Mouse (Mus musculus): Measurements from ENCODE around the gene Fgfr2. TPM values are rescaled to one million over a fixed set of nuclear protein-coding genes. Genes with fewer than 3 reads are reported as not detected.

Fgfr2 gene
- total RNA-seq, 1 experiment: 37.5 TPM

DNA sequence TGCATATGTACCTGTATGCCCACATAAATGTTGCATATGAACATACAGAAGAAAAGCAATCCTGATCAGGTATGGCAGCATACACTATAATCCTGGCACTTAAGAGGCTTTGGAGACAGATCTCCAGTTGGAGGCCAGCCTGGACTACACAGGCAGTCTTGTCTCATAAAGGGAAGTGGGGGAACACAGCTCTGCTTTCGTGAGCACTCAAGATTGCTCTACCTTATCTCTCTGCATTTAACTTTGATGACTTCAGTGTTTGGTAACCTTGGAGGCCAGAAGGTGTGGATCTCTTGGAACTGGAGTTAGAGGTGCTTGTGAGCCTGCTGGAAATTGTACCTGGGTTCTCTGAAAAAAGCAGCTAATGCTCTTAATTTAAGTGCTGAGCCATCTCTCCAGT is 242.9 kb downstream of the Fgfr2 start:
- in situ Hi-C loops (cut with MboI; ENCODE audit: low sequenced_read_pairs in 2 of 2, unreplicated experiment in 2 of 2): loop anchor here (25.0 kb wide), 2 partner anchors 218 to 643 kb away; no protein-coding TSS in a partner anchor
- H3K27ac ChIP-seq (ENCODE audit: insufficient read depth, low read depth, low read length, poor library complexity, severe bottlenecking): no peak overlapping the region
- DNase-seq (ENCODE audit: low read depth, low spot score): no peak
- peaks cover 33% of the 10 kb centered on the region for H3K36me3 ChIP-seq (ENCODE audit: control insufficient read depth, insufficient read depth, low read length, poor library complexity, severe bottlenecking)
- no peaks in the 10 kb centered on the region for H3K4me1 ChIP-seq (ENCODE audit: control insufficient read depth in 2 of 2, insufficient read depth in 2 of 2, low read length in 2 of 2, poor library complexity in 1 of 2)
- TF ChIP-seq CHD2 (IDR thresholded peaks at IDR 0.05; ENCODE audit: low read depth, low read length) (no peak), ZC3H11A (IDR thresholded peaks at IDR 0.05; ENCODE audit: borderline replicate concordance, low read depth, low read length) (no peak), HCFC1 (IDR thresholded peaks at IDR 0.05; ENCODE audit: borderline replicate concordance, insufficient read depth, low read length) (no peak), MAFK (IDR thresholded peaks at IDR 0.05; ENCODE audit: insufficient read depth, low read depth, low read length) (no peak), ZNF384 (IDR thresholded peaks at IDR 0.05; ENCODE audit: low read depth, low read length) (no peak)
- no peaks in the 10 kb centered on the region for H3K9me3 ChIP-seq (ENCODE audit: control insufficient read depth, insufficient read depth, low read depth, low read length)
- H3K4me3 ChIP-seq (ENCODE audit: insufficient read depth in 1 of 2, low read depth in 1 of 2, low read length in 2 of 2, poor library complexity in 1 of 2, severe bottlenecking in 1 of 2): no peak overlapping the region
- no peak overlapping the region for H3K9ac ChIP-seq (ENCODE audit: insufficient read depth, low read depth, low read length, poor library complexity, severe bottlenecking)

DNA sequence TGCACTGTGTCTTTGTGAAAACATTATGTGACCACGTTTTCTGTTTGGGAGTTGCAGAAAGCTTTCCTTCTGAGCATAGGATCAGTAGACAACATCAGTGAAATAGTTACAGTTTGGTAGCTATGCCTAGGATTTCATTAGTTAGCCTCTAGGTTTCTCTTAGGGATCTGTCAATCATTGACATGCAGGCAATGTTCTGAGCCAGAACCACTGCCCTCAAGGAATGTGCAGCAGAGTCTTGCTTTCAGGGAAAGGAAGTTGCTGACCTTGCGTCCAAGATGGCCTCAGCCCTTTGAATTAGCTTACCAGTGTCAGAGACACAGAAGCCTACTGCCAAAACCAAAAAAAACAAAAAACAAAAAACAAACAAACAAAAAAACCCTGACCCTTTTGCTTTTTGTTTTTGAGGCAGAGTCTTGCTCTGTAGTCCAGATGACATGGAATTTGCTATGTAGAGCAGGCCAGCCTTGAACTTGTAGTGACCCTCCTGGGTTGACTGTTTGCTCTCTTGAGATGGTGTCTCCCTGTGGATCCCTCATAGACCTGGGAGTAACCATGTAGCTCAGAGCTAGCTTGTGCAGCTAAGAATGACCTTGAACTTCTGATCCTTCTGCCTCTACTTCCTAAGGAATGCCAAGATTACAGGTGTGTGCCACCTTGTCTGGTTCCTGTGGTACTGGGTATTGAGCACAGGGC is 247.6 kb downstream of the Fgfr2 start:
- H3K9ac ChIP-seq (ENCODE audit: insufficient read depth, low read depth, low read length, poor library complexity, severe bottlenecking): no peak overlapping the region
- no peak overlapping the region for H3K27ac ChIP-seq (ENCODE audit: insufficient read depth, low read depth, low read length, poor library complexity, severe bottlenecking)
- in situ Hi-C loops (cut with MboI; ENCODE audit: low sequenced_read_pairs in 2 of 2, unreplicated experiment in 2 of 2): loop anchor here (25.0 kb wide), 2 partner anchors 213 to 638 kb away; no protein-coding TSS in a partner anchor
- no peaks in the 10 kb centered on the region for H3K9me3 ChIP-seq (ENCODE audit: control insufficient read depth, insufficient read depth, low read depth, low read length)
- H3K4me3 ChIP-seq (ENCODE audit: insufficient read depth in 1 of 2, low read depth in 1 of 2, low read length in 2 of 2, poor library complexity in 1 of 2, severe bottlenecking in 1 of 2): no peak overlapping the region
- H3K4me1 ChIP-seq (ENCODE audit: control insufficient read depth in 2 of 2, insufficient read depth in 2 of 2, low read length in 2 of 2, poor library complexity in 1 of 2): no peaks in the 10 kb centered on the region
- TF ChIP-seq ZC3H11A (IDR thresholded peaks at IDR 0.05; ENCODE audit: borderline replicate concordance, low read depth, low read length) (no peak), HCFC1 (IDR thresholded peaks at IDR 0.05; ENCODE audit: borderline replicate concordance, insufficient read depth, low read length) (no peak), MAFK (IDR thresholded peaks at IDR 0.05; ENCODE audit: insufficient read depth, low read depth, low read length) (no peak), CHD2 (IDR thresholded peaks at IDR 0.05; ENCODE audit: low read depth, low read length) (no peak), ZNF384 (IDR thresholded peaks at IDR 0.05; ENCODE audit: low read depth, low read length) (no peak)
- DNase-seq (ENCODE audit: low read depth, low spot score): no peak
- peaks cover 32% of the 10 kb centered on the region for H3K36me3 ChIP-seq (ENCODE audit: control insufficient read depth, insufficient read depth, low read length, poor library complexity, severe bottlenecking)

DNA sequence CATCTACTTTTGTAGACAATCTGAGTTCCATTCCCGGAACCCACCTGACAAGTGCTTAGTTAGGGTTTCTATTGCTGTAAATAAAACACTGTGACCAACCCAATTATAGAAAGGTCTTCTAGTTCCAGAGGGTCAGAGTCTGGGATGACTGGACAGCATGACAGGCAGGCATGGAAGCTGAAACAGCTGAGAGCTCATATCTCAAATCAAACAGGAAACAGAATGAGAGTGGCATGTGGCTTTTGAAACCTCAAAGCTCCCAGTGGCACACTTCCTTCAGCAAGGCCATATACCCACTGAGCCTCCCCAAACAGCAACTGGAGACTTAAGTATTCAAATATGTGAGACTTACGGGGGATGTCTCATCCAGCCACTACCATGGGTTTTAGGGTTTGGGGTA is 250.1 kb downstream of the Fgfr2 start:
- no peak for TF ChIP-seq CHD2 (IDR thresholded peaks at IDR 0.05; ENCODE audit: low read depth, low read length)
- no peak for TF ChIP-seq HCFC1 (IDR thresholded peaks at IDR 0.05; ENCODE audit: borderline replicate concordance, insufficient read depth, low read length)
- no peak for TF ChIP-seq ZNF384 (IDR thresholded peaks at IDR 0.05; ENCODE audit: low read depth, low read length)
- TF ChIP-seq MAFK (IDR thresholded peaks at IDR 0.05; ENCODE audit: insufficient read depth, low read depth, low read length): no peak
- TF ChIP-seq ZC3H11A (IDR thresholded peaks at IDR 0.05; ENCODE audit: borderline replicate concordance, low read depth, low read length): no peak
- no peak overlapping the region for H3K9ac ChIP-seq (ENCODE audit: insufficient read depth, low read depth, low read length, poor library complexity, severe bottlenecking)
- no peak for DNase-seq (ENCODE audit: low read depth, low spot score)
- peaks cover 32% of the 10 kb centered on the region for H3K36me3 ChIP-seq (ENCODE audit: control insufficient read depth, insufficient read depth, low read length, poor library complexity, severe bottlenecking)
- no peak overlapping the region for H3K27ac ChIP-seq (ENCODE audit: insufficient read depth, low read depth, low read length, poor library complexity, severe bottlenecking)
- in situ Hi-C loops (cut with MboI; ENCODE audit: low sequenced_read_pairs in 2 of 2, unreplicated experiment in 2 of 2): no loop called here
- H3K4me1 ChIP-seq (ENCODE audit: control insufficient read depth in 2 of 2, insufficient read depth in 2 of 2, low read length in 2 of 2, poor library complexity in 1 of 2): no peaks in the 10 kb centered on the region
- no peaks in the 10 kb centered on the region for H3K9me3 ChIP-seq (ENCODE audit: control insufficient read depth, insufficient read depth, low read depth, low read length)
- no peak overlapping the region for H3K4me3 ChIP-seq (ENCODE audit: insufficient read depth in 1 of 2, low read depth in 1 of 2, low read length in 2 of 2, poor library complexity in 1 of 2, severe bottlenecking in 1 of 2)

DNA sequence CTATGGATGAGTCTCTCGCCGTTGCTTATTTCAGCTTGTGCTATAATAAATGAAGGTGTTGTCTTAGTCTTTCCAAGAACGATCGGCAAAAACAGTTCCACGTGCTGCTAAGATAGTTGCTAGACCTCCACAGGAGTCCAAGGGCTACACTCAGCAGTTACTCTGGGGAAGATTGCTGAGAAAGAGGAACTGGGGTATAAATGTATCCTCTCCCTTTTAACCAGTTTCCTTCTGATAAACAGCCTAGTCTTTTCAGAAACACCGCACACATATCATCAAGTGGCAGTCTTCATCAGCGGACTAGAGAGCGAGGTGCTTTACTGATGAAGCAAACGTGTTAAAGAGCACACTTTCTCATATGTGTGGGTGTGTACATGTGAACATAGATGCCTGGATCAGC is 256.8 kb downstream of the Fgfr2 start:
- TF ChIP-seq ZNF384 (IDR thresholded peaks at IDR 0.05; ENCODE audit: low read depth, low read length) (no peak), CHD2 (IDR thresholded peaks at IDR 0.05; ENCODE audit: low read depth, low read length) (no peak), ZC3H11A (IDR thresholded peaks at IDR 0.05; ENCODE audit: borderline replicate concordance, low read depth, low read length) (no peak), MAFK (IDR thresholded peaks at IDR 0.05; ENCODE audit: insufficient read depth, low read depth, low read length) (no peak), HCFC1 (IDR thresholded peaks at IDR 0.05; ENCODE audit: borderline replicate concordance, insufficient read depth, low read length) (no peak)

More for the DNA sequence above, 256.8 kb downstream of the Fgfr2 start:
- no peak for DNase-seq (ENCODE audit: low read depth, low spot score)
- Histone ChIP-seq H3K9me3 (ENCODE audit: control insufficient read depth, insufficient read depth, low read depth, low read length) (no peaks in the 10 kb centered on the region), H3K9ac (ENCODE audit: insufficient read depth, low read depth, low read length, poor library complexity, severe bottlenecking) (no peak overlapping the region), H3K36me3 (ENCODE audit: control insufficient read depth, insufficient read depth, low read length, poor library complexity, severe bottlenecking) (peaks cover 10% of the 10 kb centered on the region), H3K27ac (ENCODE audit: insufficient read depth, low read depth, low read length, poor library complexity, severe bottlenecking) (no peak overlapping the region), H3K4me1 (ENCODE audit: control insufficient read depth in 2 of 2, insufficient read depth in 2 of 2, low read length in 2 of 2, poor library complexity in 1 of 2) (no peaks in the 10 kb centered on the region), H3K4me3 (ENCODE audit: insufficient read depth in 1 of 2, low read depth in 1 of 2, low read length in 2 of 2, poor library complexity in 1 of 2, severe bottlenecking in 1 of 2) (no peak overlapping the region)
- in situ Hi-C loops (cut with MboI; ENCODE audit: low sequenced_read_pairs in 2 of 2, unreplicated experiment in 2 of 2): no loop called here
